Mouse (Mus musculus): ENCODE measurements around the gene Gm525. TPM values are rescaled to one million over a fixed set of nuclear protein-coding genes. Genes with fewer than 3 reads are reported as not detected.
"Not testable (repeated sequence)": the region's sequence is repeated elsewhere in the genome, so short reads cannot be mapped to it uniquely, and the experiment has no call there.

Gm525 gene
- polyA plus RNA-seq, 1 experiment from 2014 or later: not detected

- H3K27ac ChIP-seq: no peak overlapping the region
- H3K27me3 ChIP-seq (ENCODE audit: poor library complexity, severe bottlenecking): no peaks in the 10 kb centered on the region
- peaks cover 9% of the 10 kb centered on the region; the same call in 1 of the 2 replicates for H3K9me3 ChIP-seq
- H3K36me3 ChIP-seq (replicated peaks): peaks cover 95% of the 10 kb centered on the region
- 93% methylated on average over 7 of the region's 7 CpGs for WGBS
- H3K4me3 ChIP-seq: no peak overlapping the region
- DNase-seq (ENCODE audit: extremely low spot score, low spot score): no peak
- no peaks in the 10 kb centered on the region for H3K4me1 ChIP-seq
These were observed 30.6 kb upstream of the Gm525 start for GRCm38 (mm10) chr11:89043046-89043445.

GRCm38 (mm10) chr11:89045501-89045900 lies 28.1 kb upstream of the Gm525 start:
- H3K9me3 ChIP-seq; DNase-seq (ENCODE audit: extremely low spot score, low spot score); H3K4me3 ChIP-seq; H3K27ac ChIP-seq; H3K4me1 ChIP-seq; H3K27me3 ChIP-seq (ENCODE audit: poor library complexity, severe bottlenecking): not testable (repeated sequence)
- 100% methylated on average over 3 of the region's 3 CpGs for WGBS
- peaks cover 95% of the 10 kb centered on the region for H3K36me3 ChIP-seq (replicated peaks)

- WGBS: 89% methylated on average over 3 of the region's 3 CpGs
- Histone ChIP-seq H3K4me3 (no peak overlapping the region), H3K27ac (no peak overlapping the region), H3K27me3 (ENCODE audit: poor library complexity, severe bottlenecking) (no peaks in the 10 kb centered on the region), H3K9me3 (peaks cover 9% of the 10 kb centered on the region; the same call in 1 of the 2 replicates), H3K36me3 (replicated peaks) (peaks cover 97% of the 10 kb centered on the region), H3K4me1 (no peaks in the 10 kb centered on the region)
- DNase-seq (ENCODE audit: extremely low spot score, low spot score): no peak
These were observed 27.6 kb upstream of the Gm525 start for GRCm38 (mm10) chr11:89046021-89046420.

GRCm38 (mm10) chr11:89051767-89052166 lies 21.9 kb upstream of the Gm525 start:
- DNase-seq (ENCODE audit: extremely low spot score, low spot score): no peak
- no peaks in the 10 kb centered on the region for H3K4me1 ChIP-seq
- WGBS: 92% methylated on average over 6 of the region's 6 CpGs
- H3K36me3 ChIP-seq (replicated peaks): peaks cover 84% of the 10 kb centered on the region
- H3K27ac ChIP-seq: no peak overlapping the region
- H3K27me3 ChIP-seq (ENCODE audit: poor library complexity, severe bottlenecking): no peaks in the 10 kb centered on the region
- H3K4me3 ChIP-seq: no peak overlapping the region
- H3K9me3 ChIP-seq: no peaks in the 10 kb centered on the region

- H3K36me3 ChIP-seq (replicated peaks): peaks cover 51% of the 10 kb centered on the region
- no peaks in the 10 kb centered on the region for H3K27me3 ChIP-seq (ENCODE audit: poor library complexity, severe bottlenecking)
- peaks cover 28% of the 10 kb centered on the region for H3K4me1 ChIP-seq
- H3K27ac ChIP-seq: no peak overlapping the region
- H3K9me3 ChIP-seq: no peaks in the 10 kb centered on the region
- DNase-seq (ENCODE audit: extremely low spot score, low spot score): no peak
- WGBS: 90% methylated on average over 13 of the region's 13 CpGs
- H3K4me3 ChIP-seq: no peak overlapping the region
These were observed 17.5 kb upstream of the Gm525 start for GRCm38 (mm10) chr11:89055931-89056690.

GRCm38 (mm10) chr11:89058515-89059270 lies 14.9 kb upstream of the Gm525 start:
- DNase-seq (ENCODE audit: extremely low spot score, low spot score): no peak
- peak overlapping the region; percentile 83 for H3K4me3 ChIP-seq
- WGBS: 81% methylated on average over 11 of the region's 11 CpGs

GRCm38 (mm10) chr11:89059919-89060422 lies 13.7 kb upstream of the Gm525 start:
- WGBS: under 1% methylated on average over 33 of the region's 33 CpGs
- no peaks in the 10 kb centered on the region for H3K9me3 ChIP-seq
- H3K36me3 ChIP-seq (replicated peaks): peaks cover 19% of the 10 kb centered on the region
- peak; percentile 62 for DNase-seq (ENCODE audit: extremely low spot score, low spot score)
- peak overlapping the region; percentile 88 for H3K27ac ChIP-seq
- no peaks in the 10 kb centered on the region for H3K27me3 ChIP-seq (ENCODE audit: poor library complexity, severe bottlenecking)
- peaks cover 28% of the 10 kb centered on the region for H3K4me1 ChIP-seq
- peak overlapping the region; percentile 83 for H3K4me3 ChIP-seq

More at GRCm38 (mm10) chr11:89058515-89059270, 14.9 kb upstream of the Gm525 start:
- H3K27me3 ChIP-seq (ENCODE audit: poor library complexity, severe bottlenecking): no peaks in the 10 kb centered on the region
- no peak overlapping the region for H3K27ac ChIP-seq
- H3K9me3 ChIP-seq: no peaks in the 10 kb centered on the region
- peaks cover 32% of the 10 kb centered on the region for H3K36me3 ChIP-seq (replicated peaks)
- H3K4me1 ChIP-seq: peaks cover 28% of the 10 kb centered on the region

- Histone ChIP-seq H3K4me3 (peak overlapping the region; percentile 83), H3K4me1 (peaks cover 28% of the 10 kb centered on the region), H3K27ac (peak overlapping the region; percentile 88), H3K9me3 (no peaks in the 10 kb centered on the region), H3K27me3 (ENCODE audit: poor library complexity, severe bottlenecking) (no peaks in the 10 kb centered on the region), H3K36me3 (replicated peaks) (peaks cover 19% of the 10 kb centered on the region)
- WGBS: under 1% methylated on average over 63 of the region's 63 CpGs
- peak; percentile 90 for DNase-seq (ENCODE audit: extremely low spot score, low spot score)
These were observed 13.1 kb upstream of the Gm525 start for GRCm38 (mm10) chr11:89060423-89061089.

GRCm38 (mm10) chr11:89061362-89061761 lies 12.3 kb upstream of the Gm525 start:
- H3K4me3 ChIP-seq: no peak overlapping the region
- peaks cover 14% of the 10 kb centered on the region; the same call in 1 of the 2 replicates for H3K36me3 ChIP-seq (replicated peaks)
- no peaks in the 10 kb centered on the region for H3K27me3 ChIP-seq (ENCODE audit: poor library complexity, severe bottlenecking)
- no peak overlapping the region for H3K27ac ChIP-seq
- H3K9me3 ChIP-seq: no peaks in the 10 kb centered on the region
- H3K4me1 ChIP-seq: peaks cover 28% of the 10 kb centered on the region
- WGBS: 84% methylated on average over 7 of the region's 7 CpGs
- no peak for DNase-seq (ENCODE audit: extremely low spot score, low spot score)

GRCm38 (mm10) chr11:89064312-89064711 lies 9.3 kb upstream of the Gm525 start:
- no peaks in the 10 kb centered on the region for H3K9me3 ChIP-seq
- DNase-seq (ENCODE audit: extremely low spot score, low spot score): no peak
- 87% methylated on average over 6 of the region's 6 CpGs for WGBS
- H3K27me3 ChIP-seq (ENCODE audit: poor library complexity, severe bottlenecking): no peaks in the 10 kb centered on the region
- H3K4me3 ChIP-seq: no peak overlapping the region
- peaks cover 20% of the 10 kb centered on the region for H3K4me1 ChIP-seq
- H3K36me3 ChIP-seq (replicated peaks): no peaks in the 10 kb centered on the region
- no peak overlapping the region for H3K27ac ChIP-seq

GRCm38 (mm10) chr11:89065297-89065696 lies 8.3 kb upstream of the Gm525 start:
- no peaks in the 10 kb centered on the region for H3K9me3 ChIP-seq
- H3K27ac ChIP-seq: no peak overlapping the region
- no peaks in the 10 kb centered on the region for H3K27me3 ChIP-seq (ENCODE audit: poor library complexity, severe bottlenecking)
- H3K4me1 ChIP-seq: peaks cover 10% of the 10 kb centered on the region; the same call in 1 of the 2 replicates
- no peak for DNase-seq (ENCODE audit: extremely low spot score, low spot score)
- no peak overlapping the region for H3K4me3 ChIP-seq
- no peaks in the 10 kb centered on the region for H3K36me3 ChIP-seq (replicated peaks)
- 97% methylated on average over 3 of the region's 3 CpGs for WGBS

GRCm38 (mm10) chr11:89066126-89066525 lies 7.5 kb upstream of the Gm525 start:
- Histone ChIP-seq H3K27me3 (ENCODE audit: poor library complexity, severe bottlenecking) (no peaks in the 10 kb centered on the region), H3K9me3 (no peaks in the 10 kb centered on the region), H3K4me1 (peaks cover 6% of the 10 kb centered on the region; the same call in 1 of the 2 replicates), H3K4me3 (no peak overlapping the region), H3K27ac (no peak overlapping the region), H3K36me3 (replicated peaks) (no peaks in the 10 kb centered on the region)
- 89% methylated on average over 6 of the region's 6 CpGs for WGBS
- no peak for DNase-seq (ENCODE audit: extremely low spot score, low spot score)

Measured in forebrain, embryonic 10.5 days (tissue).